Mouse (Mus musculus): Measurements from ENCODE around the gene Rps19. TPM values are rescaled to one million over a fixed set of nuclear protein-coding genes. Genes with fewer than 3 reads are reported as not detected.
"Not testable (repeated sequence)": the region's sequence is repeated elsewhere in the genome, so short reads cannot be mapped to it uniquely, and the experiment has no call there.

The Rps19 gene
- polyA plus RNA-seq, 1 experiment = 1,912 TPM

DNA sequence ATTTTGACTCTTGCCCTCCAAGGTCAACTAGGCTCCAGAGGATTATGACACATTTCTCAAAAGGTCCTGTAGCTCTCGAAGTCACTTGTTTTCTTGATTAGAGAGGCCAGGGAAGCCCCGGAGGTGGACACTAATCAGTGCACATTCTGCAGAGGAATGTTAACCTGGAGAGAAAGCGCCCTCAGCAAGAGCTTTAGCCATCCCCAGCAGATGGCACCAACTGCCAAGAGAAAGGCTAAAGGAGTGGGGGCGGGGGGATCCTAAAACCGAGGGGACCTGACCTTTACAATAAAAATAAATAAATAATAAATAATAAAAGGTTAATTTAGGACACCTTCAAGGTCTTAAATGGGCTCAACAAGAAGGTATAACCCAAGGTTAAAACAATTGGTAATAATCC, 40.0 kb upstream of the Rps19 start:
- no peaks in the 10 kb centered on the region for H3K36me3 ChIP-seq (ENCODE audit: control insufficient read depth, insufficient read depth)
- TF ChIP-seq CEBPB (IDR thresholded peaks at IDR 0.05; ENCODE audit: insufficient read depth, poor library complexity, severe bottlenecking) (no peak), TCF12 (IDR thresholded peaks at IDR 0.05; ENCODE audit: insufficient read depth, poor library complexity, severe bottlenecking) (no peak), MYOG (IDR thresholded peaks at IDR 0.05; ENCODE audit: control insufficient read depth in 1 of 3, insufficient read depth in 1 of 3, insufficient read length in 2 of 3, low read depth in 2 of 3) (no peak), USF1 (IDR thresholded peaks at IDR 0.05; ENCODE audit: low read depth) (no peak), TCF3 (IDR thresholded peaks at IDR 0.05; ENCODE audit: insufficient read length, low read depth) (no peak), POLR2A (IDR thresholded peaks at IDR 0.05; ENCODE audit: insufficient read length, low read depth) (no peak), MYOD1 (IDR thresholded peaks at IDR 0.05; ENCODE audit: control insufficient read depth in 1 of 3, insufficient read length in 2 of 3, low read depth in 2 of 3) (no peak), SRF (IDR thresholded peaks at IDR 0.05; ENCODE audit: control insufficient read depth, insufficient read length, low read depth) (no peak), E2F4 (IDR thresholded peaks at IDR 0.05; ENCODE audit: insufficient read depth) (no peak), REST (IDR thresholded peaks at IDR 0.05; ENCODE audit: insufficient read depth, insufficient read length) (no peak), MAX (IDR thresholded peaks at IDR 0.05; ENCODE audit: low read depth) (no peak), POLR2AphosphoS2 (IDR thresholded peaks at IDR 0.05; ENCODE audit: insufficient read length, low read depth) (no peak)
- no peaks in the 10 kb centered on the region for H3K27me3 ChIP-seq (ENCODE audit: control insufficient read depth, insufficient read depth, insufficient read length)

GRCm38 (mm10) chr7:24845181-24845580, 39.0 kb upstream of the Rps19 start:
- no peak overlapping the region for H3K4me2 ChIP-seq (ENCODE audit: low read depth)
- no peak for TF ChIP-seq CEBPB (IDR thresholded peaks at IDR 0.05; ENCODE audit: insufficient read depth, poor library complexity, severe bottlenecking)
- TF ChIP-seq SRF (IDR thresholded peaks at IDR 0.05; ENCODE audit: control insufficient read depth, insufficient read length, low read depth) = no peak
- TF ChIP-seq MAX (IDR thresholded peaks at IDR 0.05; ENCODE audit: low read depth) = no peak
- TF ChIP-seq TCF12 (IDR thresholded peaks at IDR 0.05; ENCODE audit: insufficient read depth, poor library complexity, severe bottlenecking) = no peak
- no peak for TF ChIP-seq MYOD1 (IDR thresholded peaks at IDR 0.05; ENCODE audit: control insufficient read depth in 1 of 3, insufficient read length in 2 of 3, low read depth in 2 of 3)
- TF ChIP-seq REST (IDR thresholded peaks at IDR 0.05; ENCODE audit: insufficient read depth, insufficient read length) = no peak
- no peak for TF ChIP-seq TCF3 (IDR thresholded peaks at IDR 0.05; ENCODE audit: insufficient read length, low read depth)
- no peak for TF ChIP-seq POLR2A (IDR thresholded peaks at IDR 0.05; ENCODE audit: insufficient read length, low read depth)
- TF ChIP-seq MYOG (IDR thresholded peaks at IDR 0.05; ENCODE audit: control insufficient read depth in 1 of 3, insufficient read depth in 1 of 3, insufficient read length in 2 of 3, low read depth in 2 of 3) = no peak
- TF ChIP-seq USF1 (IDR thresholded peaks at IDR 0.05; ENCODE audit: low read depth) = no peak
- no peak for TF ChIP-seq POLR2AphosphoS2 (IDR thresholded peaks at IDR 0.05; ENCODE audit: insufficient read length, low read depth)
- H3K36me3 ChIP-seq (ENCODE audit: control insufficient read depth, insufficient read depth) = no peaks in the 10 kb centered on the region
- no peak overlapping the region for H3K4me3 ChIP-seq
- H3K79me2 ChIP-seq (ENCODE audit: control insufficient read depth, insufficient read depth) = no peaks in the 10 kb centered on the region
- H3K27me3 ChIP-seq (ENCODE audit: control insufficient read depth, insufficient read depth, insufficient read length) = no peaks in the 10 kb centered on the region
- H3ac ChIP-seq (ENCODE audit: control insufficient read depth, insufficient read length) = no peak overlapping the region

More for the DNA sequence above, 40.0 kb upstream of the Rps19 start:
- no peaks in the 10 kb centered on the region for H3K79me2 ChIP-seq (ENCODE audit: control insufficient read depth, insufficient read depth)
- H3K4me3 ChIP-seq = no peak overlapping the region
- H3K4me2 ChIP-seq (ENCODE audit: low read depth) = no peak overlapping the region
- H3ac ChIP-seq (ENCODE audit: control insufficient read depth, insufficient read length) = no peak overlapping the region

DNA sequence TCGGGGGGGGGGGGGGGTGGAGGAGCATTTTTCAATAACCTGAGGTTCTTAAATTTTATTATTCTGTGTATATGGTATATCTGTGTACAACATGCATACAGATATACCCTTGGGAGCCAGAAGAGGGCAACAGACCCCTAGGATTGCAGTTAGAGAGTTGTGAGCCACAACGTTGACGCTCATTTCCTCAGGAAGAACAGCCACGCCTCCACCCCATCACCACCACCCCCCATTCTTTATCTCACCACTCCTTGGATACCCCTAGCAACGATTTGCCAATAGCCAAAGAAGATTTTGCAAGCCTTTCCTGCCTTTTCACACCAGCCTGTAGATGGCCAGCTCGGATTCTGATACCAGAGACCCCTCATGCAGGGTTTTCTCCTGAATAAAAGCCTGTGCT, 38.5 kb upstream of the Rps19 start:
- no peaks in the 10 kb centered on the region for H3K36me3 ChIP-seq (ENCODE audit: control insufficient read depth, insufficient read depth)
- H3K4me2 ChIP-seq (ENCODE audit: low read depth) = no peak overlapping the region
- no peak overlapping the region for H3ac ChIP-seq (ENCODE audit: control insufficient read depth, insufficient read length)
- no peak overlapping the region for H3K4me3 ChIP-seq
- no peaks in the 10 kb centered on the region for H3K79me2 ChIP-seq (ENCODE audit: control insufficient read depth, insufficient read depth)
- TF ChIP-seq USF1 (IDR thresholded peaks at IDR 0.05; ENCODE audit: low read depth) = no peak
- no peak for TF ChIP-seq REST (IDR thresholded peaks at IDR 0.05; ENCODE audit: insufficient read depth, insufficient read length)
- no peak for TF ChIP-seq POLR2A (IDR thresholded peaks at IDR 0.05; ENCODE audit: insufficient read length, low read depth)
- TF ChIP-seq MYOD1 (IDR thresholded peaks at IDR 0.05; ENCODE audit: control insufficient read depth in 1 of 3, insufficient read length in 2 of 3, low read depth in 2 of 3) = no peak
- H3K27me3 ChIP-seq (ENCODE audit: control insufficient read depth, insufficient read depth, insufficient read length) = no peaks in the 10 kb centered on the region

DNA sequence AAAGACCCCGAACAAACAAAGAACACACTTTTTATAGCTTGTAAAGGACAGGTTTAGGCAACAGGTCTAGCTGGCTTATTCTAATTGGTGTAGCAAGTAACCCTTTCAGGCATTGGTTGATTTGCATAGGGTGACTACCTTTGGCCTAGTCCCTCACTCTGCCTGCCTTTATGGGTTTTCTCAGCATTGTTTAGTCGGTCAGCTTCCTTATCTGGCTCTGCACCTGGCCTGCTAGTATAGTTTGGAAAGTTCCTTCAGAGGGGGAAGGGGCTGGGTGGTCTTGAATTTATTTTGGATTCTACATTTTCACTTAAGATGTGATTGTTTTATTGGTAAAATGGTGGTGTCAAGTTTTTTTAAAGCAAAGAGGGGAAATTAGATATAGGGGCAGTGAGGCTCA, 37.6 kb upstream of the Rps19 start:
- not testable (repeated sequence) for H3K27me3 ChIP-seq (ENCODE audit: control insufficient read depth, insufficient read depth, insufficient read length); H3K79me2 ChIP-seq (ENCODE audit: control insufficient read depth, insufficient read depth); H3ac ChIP-seq (ENCODE audit: control insufficient read depth, insufficient read length); H3K4me3 ChIP-seq; H3K36me3 ChIP-seq (ENCODE audit: control insufficient read depth, insufficient read depth); H3K4me2 ChIP-seq (ENCODE audit: low read depth)

- H3K4me3 ChIP-seq = no peak overlapping the region
- H3K4me2 ChIP-seq (ENCODE audit: low read depth) = peak overlapping the region; percentile 61
- TF ChIP-seq CEBPB (IDR thresholded peaks at IDR 0.05; ENCODE audit: insufficient read depth, poor library complexity, severe bottlenecking) (no peak), REST (IDR thresholded peaks at IDR 0.05; ENCODE audit: insufficient read depth, insufficient read length) (no peak), SRF (IDR thresholded peaks at IDR 0.05; ENCODE audit: control insufficient read depth, insufficient read length, low read depth) (no peak), TCF12 (IDR thresholded peaks at IDR 0.05; ENCODE audit: insufficient read depth, poor library complexity, severe bottlenecking) (no peak), POLR2A (IDR thresholded peaks at IDR 0.05; ENCODE audit: insufficient read length, low read depth) (no peak), POLR2AphosphoS2 (IDR thresholded peaks at IDR 0.05; ENCODE audit: insufficient read length, low read depth) (no peak), MAX (IDR thresholded peaks at IDR 0.05; ENCODE audit: low read depth) (no peak), MYOD1 (IDR thresholded peaks at IDR 0.05; ENCODE audit: control insufficient read depth in 1 of 3, insufficient read length in 2 of 3, low read depth in 2 of 3) (peak in 2 of 3 experiments; percentile 55 to 64), USF1 (IDR thresholded peaks at IDR 0.05; ENCODE audit: low read depth) (no peak), MYOG (IDR thresholded peaks at IDR 0.05; ENCODE audit: control insufficient read depth in 1 of 3, insufficient read depth in 1 of 3, insufficient read length in 2 of 3, low read depth in 2 of 3) (peak in 1 of 3 experiments; percentile 40), E2F4 (IDR thresholded peaks at IDR 0.05; ENCODE audit: insufficient read depth) (no peak), TCF3 (IDR thresholded peaks at IDR 0.05; ENCODE audit: insufficient read length, low read depth) (no peak)
- no peaks in the 10 kb centered on the region for H3K36me3 ChIP-seq (ENCODE audit: control insufficient read depth, insufficient read depth)
- no peak overlapping the region for H3ac ChIP-seq (ENCODE audit: control insufficient read depth, insufficient read length)
- no peaks in the 10 kb centered on the region for H3K79me2 ChIP-seq (ENCODE audit: control insufficient read depth, insufficient read depth)
- H3K27me3 ChIP-seq (ENCODE audit: control insufficient read depth, insufficient read depth, insufficient read length) = no peaks in the 10 kb centered on the region
These were observed 34.0 kb upstream of the Rps19 start for GRCm38 (mm10) chr7:24850162-24850561.
